Mouse (Mus musculus) urinary bladder, postnatal 25 days (tissue): ENCODE data around the gene Me3.

Experiments
- DNase-seq: peaks from one replicate; pipeline ENCODE4 v3.0.0; 2022; ENCODE audit warnings: low spot score

Me3 gene

GRCm38 (mm10) chr7:89833521-89833920 lies 201.3 kb downstream of the Me3 start:
- no peak for DNase-seq

GRCm38 (mm10) chr7:89835566-89835965 lies 203.4 kb downstream of the Me3 start:
- no peak for DNase-seq

GRCm38 (mm10) chr7:89836676-89837075 lies 204.5 kb downstream of the Me3 start:
- no peak for DNase-seq

GRCm38 (mm10) chr7:89837841-89838240 lies 205.6 kb downstream of the Me3 start:
- no peak for DNase-seq

- DNase-seq, result no peak
Measured at GRCm38 (mm10) chr7:89839721-89840120, 207.5 kb downstream of the Me3 start.

- DNase-seq, result peak; percentile 82
Measured at GRCm38 (mm10) chr7:89841670-89842403, 209.6 kb downstream of the Me3 start.

- no peak for DNase-seq
Measured at GRCm38 (mm10) chr7:89842404-89842715, 210.2 kb downstream of the Me3 start.

GRCm38 (mm10) chr7:89843121-89843520 lies 210.9 kb downstream of the Me3 start:
- no peak for DNase-seq

- DNase-seq, result peak; percentile 29
Measured at GRCm38 (mm10) chr7:89843533-89843932, 211.3 kb downstream of the Me3 start.

- no peak for DNase-seq
Measured at GRCm38 (mm10) chr7:89845669-89846068, 213.5 kb downstream of the Me3 start.

- DNase-seq, result no peak
Measured at GRCm38 (mm10) chr7:89850510-89850909, 218.3 kb downstream of the Me3 start.

- DNase-seq, result no peak
Measured at GRCm38 (mm10) chr7:89852158-89853095, 220.2 kb downstream of the Me3 start.

- no peak for DNase-seq
Measured at GRCm38 (mm10) chr7:89853131-89853530, 220.9 kb downstream of the Me3 start.

- no peak for DNase-seq
Measured at GRCm38 (mm10) chr7:89855196-89855595, 223.0 kb downstream of the Me3 start.

GRCm38 (mm10) chr7:89856440-89857217 lies 224.4 kb downstream of the Me3 start:
- no peak for DNase-seq

- no peak for DNase-seq
Measured at GRCm38 (mm10) chr7:89864769-89865168, 232.6 kb downstream of the Me3 start.

GRCm38 (mm10) chr7:89867221-89867620 lies 235.0 kb downstream of the Me3 start:
- DNase-seq, result no peak

GRCm38 (mm10) chr7:89879686-89880085 lies 247.5 kb downstream of the Me3 start:
- no peak for DNase-seq

GRCm38 (mm10) chr7:89884551-89884950 lies 252.4 kb downstream of the Me3 start:
- DNase-seq, result no peak

- no peak for DNase-seq
Measured at GRCm38 (mm10) chr7:89891412-89891811, 259.2 kb downstream of the Me3 start.

GRCm38 (mm10) chr7:89891856-89892255 lies 259.7 kb downstream of the Me3 start:
- DNase-seq, result no peak

GRCm38 (mm10) chr7:89903007-89903406 lies 270.8 kb downstream of the Me3 start:
- DNase-seq, result no peak
